Mouse (Mus musculus) thymus, adult 2 months (tissue): ENCODE results near the gene Sp100.
"Not testable (repeated sequence)": the region's sequence is repeated elsewhere in the genome, so short reads cannot be mapped to it uniquely, and the experiment has no call there.

Experiments
- CTCF ChIP-seq: fragments of 200-500 bp; IDR thresholded peaks from 2 replicates; pipeline ENCODE4 v1.5.1; 2012; ENCODE audit warnings: mild to moderate bottlenecking, control low read depth, low read length, moderate library complexity, borderline replicate concordance; ENCODE audit not compliant: control insufficient read depth, poor library complexity, insufficient read depth; ENCODE audit errors: extremely low read depth
- POLR2A ChIP-seq: fragments of 200-500 bp; IDR thresholded peaks from 2 replicates; pipeline ENCODE4 v1.6.1; 2012; ENCODE audit warnings: mild to moderate bottlenecking, low read length, control low read depth, moderate library complexity; ENCODE audit not compliant: control insufficient read depth, poor library complexity, insufficient read depth; ENCODE audit errors: extremely low read depth

GRCm38 (mm10) chr1:85610581-85610980 lies 39.2 kb upstream of the Sp100 start:
- not testable (repeated sequence) for TF ChIP-seq CTCF, POLR2A
